Mouse (Mus musculus) gastrocnemius, postnatal 36 days (tissue): ENCODE data around the gene Bglap3. TPM values are rescaled to one million over a fixed set of nuclear protein-coding genes. Genes with fewer than 3 reads are reported as not detected.

Source experiments
- DNase-seq, 2 experiments: peaks; one replicate each; pipeline ENCODE4 v3.0.0; 2022
- intact Hi-C: fragments of 180-260 bp; cut with DNase I; formaldehyde crosslinking; loops from one replicate; pipeline ENCODE4 v1.15.1; 2025
- total RNA-seq, 2 experiments: library from RNA; stranded (reverse); gene quantifications; 2 replicates each; pipeline ENCODE4 v1.2.3; 2021

Bglap3 gene
- total RNA-seq, 2 experiments from 2014 or later, result not detected

DNA sequence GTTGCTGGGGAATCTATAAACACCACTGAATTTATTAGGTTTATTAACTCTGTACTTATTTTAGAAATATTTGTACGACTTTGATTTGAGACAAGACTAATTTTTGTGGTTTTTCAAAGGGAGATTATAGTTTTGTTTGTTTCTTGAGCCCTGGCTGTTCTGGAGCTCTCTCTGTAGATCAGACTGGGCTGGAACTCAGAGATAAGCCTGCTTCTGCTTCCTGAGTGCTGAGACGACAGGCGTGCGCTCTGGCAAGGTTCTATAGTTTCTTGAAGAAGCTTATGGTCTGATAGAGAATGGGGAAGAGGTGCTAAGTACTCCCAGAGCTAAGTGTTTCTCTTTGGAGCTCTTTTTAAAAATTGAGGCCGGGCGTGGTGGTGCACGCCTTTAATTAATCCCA, 34.2 kb downstream of the Bglap3 start:
- DNase-seq, result no peak
- intact Hi-C loops, result no loop called here

DNA sequence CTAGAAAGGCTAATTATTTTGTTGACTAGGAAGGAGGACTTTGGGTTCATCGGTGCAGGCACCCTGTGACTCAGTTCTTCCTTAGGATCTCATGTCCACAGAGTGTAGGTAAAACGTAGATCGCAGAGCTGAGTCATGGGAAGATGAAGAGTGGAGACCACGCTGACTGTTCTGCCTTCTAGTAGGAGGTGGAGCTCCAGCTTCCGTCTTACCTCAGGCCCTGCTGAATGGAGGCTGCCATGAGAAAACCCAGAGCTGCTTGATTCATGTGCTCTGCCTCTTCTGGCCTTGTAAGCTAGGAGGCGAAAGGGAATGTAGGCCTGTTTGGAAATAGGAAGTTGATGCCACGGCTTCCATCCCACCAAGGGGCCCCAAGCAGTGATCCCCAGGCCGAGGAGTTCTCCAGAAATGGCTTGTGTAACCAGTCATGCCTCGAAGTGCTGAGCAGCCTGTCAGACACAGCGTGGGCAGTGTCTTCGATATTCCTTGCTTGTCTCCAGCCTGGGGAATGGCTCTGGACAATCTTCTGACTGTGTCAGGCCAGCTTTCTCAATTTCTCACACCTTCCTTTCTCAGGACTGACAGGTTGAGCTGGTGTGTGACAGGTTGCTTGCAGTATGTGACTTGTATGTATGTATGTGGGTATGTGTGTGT, 35.0 kb downstream of the Bglap3 start:
- intact Hi-C loops, result no loop called here
- no peak for DNase-seq

DNA sequence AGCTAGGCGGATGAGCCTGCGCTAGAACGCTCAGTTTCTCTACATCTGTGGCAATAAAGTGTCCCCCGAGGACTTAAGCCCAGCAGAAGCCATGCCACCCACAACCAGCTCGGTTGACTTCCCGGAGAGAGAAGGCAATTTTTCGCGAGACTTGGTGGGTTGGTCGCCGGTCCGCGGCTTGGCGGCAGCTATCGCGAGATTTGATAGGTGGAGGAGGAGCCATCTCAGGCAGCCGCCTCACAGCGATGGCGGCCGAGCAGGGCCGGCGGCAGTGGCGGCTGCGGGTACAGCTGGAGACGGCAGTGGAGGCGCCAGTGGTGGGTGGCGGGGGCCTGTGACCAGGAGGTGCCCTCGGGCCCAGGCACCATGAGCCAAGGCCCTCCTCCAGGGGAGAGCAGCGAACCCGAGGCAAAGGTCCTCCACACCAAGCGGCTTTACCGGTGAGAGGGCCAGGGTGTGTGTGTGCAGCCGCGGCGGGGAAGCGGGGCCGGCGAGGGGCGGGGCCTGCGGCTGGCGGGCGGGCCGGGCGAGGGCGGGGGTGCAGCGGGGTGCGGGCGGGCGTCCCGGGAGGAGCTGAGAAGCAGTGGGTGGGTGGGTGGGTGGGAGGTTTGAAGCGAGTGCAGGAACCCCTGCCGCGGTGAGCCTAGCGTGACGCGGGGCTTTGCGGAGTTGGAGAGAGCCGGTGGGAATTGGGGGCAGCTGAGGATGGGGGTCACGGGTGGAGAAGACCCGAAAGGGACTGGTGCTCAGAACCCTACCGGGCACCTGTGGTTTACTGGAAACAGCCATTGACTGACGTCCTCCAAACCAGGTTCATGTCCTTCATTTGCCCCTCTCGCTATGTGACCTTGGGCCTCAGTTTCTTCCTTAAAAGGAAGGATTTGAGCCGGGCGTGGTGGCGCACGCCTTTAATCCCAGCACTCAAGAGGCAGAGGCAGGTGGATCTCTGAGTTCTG, 36.2 kb downstream of the Bglap3 start, which contains the start of the genes Tmem79 and Smg5:
Tmem79 (minus strand) TSS at position 91 of the 956 bp plus-strand sequence.
Smg5 (plus strand) TSS at position 203 of the 956 bp plus-strand sequence.
- intact Hi-C loops, result no loop called here
- peak; percentile 95 for DNase-seq

DNA sequence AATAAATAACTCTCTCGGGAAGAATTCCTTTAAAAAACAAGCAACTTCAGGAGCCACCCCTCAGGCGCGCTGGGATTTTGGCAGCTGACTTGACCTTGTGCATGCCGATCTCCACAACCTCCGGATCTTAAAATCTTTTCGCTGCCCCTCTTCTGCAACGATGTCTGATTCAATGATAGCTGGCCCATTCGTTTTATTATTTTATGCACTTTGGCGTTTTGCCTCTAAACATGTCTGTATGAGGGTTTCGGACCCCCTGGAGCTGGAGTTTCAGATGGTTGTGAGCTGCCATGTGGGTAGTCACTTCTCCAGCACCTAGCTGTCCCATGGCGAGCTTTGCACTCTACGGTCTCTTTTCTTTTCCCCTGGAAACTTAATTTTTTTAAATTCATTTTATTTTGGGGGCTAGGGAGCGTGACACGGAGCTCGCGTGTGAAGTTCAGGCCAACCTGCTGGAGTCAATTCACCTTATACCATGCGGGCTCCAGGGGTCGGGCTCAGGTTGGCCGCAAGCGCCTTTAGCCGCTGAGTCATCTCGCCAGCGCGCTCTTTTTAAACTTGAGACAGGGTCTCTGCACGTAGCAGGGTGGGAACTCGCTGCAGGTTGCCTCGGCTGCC, 37.0 kb downstream of the Bglap3 start:
- intact Hi-C loops, result no loop called here
- DNase-seq, result peak in 1 of 2 experiments; percentile 26

DNA sequence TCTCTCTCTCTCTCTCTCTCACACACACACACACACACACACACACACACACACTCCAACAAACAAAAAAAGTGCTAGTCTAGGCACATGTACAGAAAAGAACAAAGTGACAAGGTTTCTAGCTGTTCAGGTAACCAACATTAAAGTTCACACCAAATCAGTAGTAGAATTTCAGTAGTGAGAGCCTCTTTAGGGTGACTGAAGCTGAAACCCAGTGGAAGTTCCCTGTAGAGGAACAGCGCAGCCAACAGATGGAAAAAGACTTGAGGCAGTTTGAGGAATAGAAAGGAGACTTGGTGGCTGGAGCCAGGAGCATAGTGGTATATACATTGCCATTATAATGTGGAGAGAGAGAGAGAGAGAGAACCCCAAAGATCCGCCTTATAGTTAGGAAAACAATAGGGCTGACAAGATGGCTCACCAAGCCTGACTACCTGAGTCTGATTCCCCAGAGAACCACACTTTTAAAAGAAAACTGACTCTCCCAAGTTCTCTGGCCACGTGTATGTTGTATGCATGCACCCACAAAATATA, 37.6 kb downstream of the Bglap3 start:
- no peak for DNase-seq
- intact Hi-C loops, result no loop called here

DNA sequence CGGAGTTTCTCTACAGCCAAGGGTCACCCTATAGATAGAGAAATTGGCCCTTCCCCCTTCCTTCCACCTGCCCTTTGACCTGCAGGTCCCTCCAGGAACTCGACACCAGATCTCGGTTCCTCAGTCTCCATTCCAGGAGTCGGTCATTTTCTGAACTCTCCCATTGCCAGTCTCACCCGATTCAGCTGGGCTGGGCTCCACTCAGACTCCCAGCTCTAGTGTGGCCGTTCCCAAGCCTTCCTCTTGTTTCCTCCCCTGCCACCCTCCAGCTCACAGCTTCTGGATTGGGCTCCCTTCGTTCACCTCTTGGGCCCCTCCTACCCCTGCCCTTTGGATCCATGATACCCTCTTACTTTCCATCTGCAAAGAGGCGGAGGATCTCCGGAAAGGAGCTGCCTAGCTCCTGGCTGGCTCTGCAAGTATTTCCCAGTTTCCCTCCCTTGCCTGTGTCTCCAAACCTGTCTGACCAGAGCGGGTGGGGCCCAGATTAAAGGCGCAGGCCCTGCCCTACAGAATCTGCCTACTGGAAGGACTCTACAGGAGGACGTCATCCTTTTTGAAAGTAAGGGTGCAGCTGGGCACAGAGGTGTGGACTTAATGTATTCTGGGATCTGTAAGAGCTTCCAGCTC, 38.4 kb downstream of the Bglap3 start:
- intact Hi-C loops, result no loop called here

DNA sequence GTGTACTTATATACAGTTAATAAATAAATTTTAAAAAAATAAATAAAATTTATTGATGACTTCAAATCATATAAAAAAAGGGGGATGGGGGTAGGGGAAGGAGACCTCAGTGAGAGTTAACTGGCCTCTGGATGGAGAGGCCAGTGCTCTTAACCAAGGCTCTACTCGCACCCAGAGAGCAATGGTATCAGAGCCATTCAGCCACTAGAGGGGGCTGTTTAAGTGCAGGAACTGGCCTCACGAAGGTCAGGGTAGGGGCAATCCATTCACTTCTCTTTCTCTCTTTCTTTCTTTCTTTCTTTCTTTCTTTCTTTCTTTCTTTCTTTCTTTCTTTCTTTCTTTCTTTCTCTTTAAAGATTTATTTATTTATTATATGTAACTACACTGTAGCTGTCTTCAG, 41.3 kb downstream of the Bglap3 start:
- intact Hi-C loops, result no loop called here
- DNase-seq, result no peak

More for the DNA sequence above, 38.4 kb downstream of the Bglap3 start:
- no peak for DNase-seq

DNA sequence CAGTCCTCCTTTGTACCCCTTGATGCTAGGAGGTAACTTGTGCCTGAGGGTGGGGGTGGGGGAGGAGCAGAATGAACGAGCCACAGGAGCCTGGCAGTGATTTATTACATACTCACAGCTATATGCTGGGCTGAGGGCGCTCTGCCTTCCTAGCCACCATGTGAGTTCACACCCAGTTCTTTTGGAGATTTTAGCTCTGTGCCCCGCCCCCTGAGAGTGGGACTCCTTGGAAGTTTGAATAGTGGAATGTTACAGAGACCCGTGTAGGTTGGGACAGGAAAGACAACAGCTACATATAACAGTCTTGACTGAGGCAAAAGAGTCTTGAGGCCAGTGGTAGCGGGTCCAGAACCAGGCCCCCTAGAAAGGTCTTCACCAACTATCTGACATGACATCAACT, 43.6 kb downstream of the Bglap3 start:
- no peak for DNase-seq
- intact Hi-C loops, result no loop called here

DNA sequence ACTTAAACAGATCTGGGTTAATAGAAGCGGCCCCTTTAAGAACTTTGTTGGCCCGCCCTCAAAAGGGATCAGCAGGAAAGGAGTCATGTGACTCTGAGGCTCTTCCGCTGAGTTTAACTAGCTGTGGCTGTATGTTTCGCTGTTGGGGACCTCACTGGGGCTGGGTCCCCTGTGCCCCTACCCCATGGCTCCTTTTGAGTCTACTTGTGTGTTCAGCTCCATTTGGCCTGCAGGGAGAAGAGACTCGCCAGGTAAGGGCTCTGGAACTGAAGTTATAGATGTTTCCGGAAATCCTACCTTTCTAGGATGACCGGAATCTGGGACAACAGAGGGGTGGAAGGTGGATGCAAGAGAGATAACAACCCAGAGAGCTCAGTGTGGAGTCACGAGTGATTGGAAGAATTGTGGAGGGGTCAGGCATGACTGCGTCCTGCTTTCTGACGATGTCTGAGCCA, 47.6 kb downstream of the Bglap3 start, which contains the start of gene Glmp:
Glmp (plus strand) TSS at position 73 of the 455 bp plus-strand sequence.
- peak in 1 of 2 experiments; percentile 45 for DNase-seq
- intact Hi-C loops, result no loop called here

Other genes with a start within 250 kb of the Bglap3 start
- gene Mef2d, start 230.4 kb downstream of the Bglap3 start, total RNA-seq, result 100 to 1,000 TPM; 156 to 174 TPM
- gene Rhbg, start 118.0 kb downstream of the Bglap3 start, total RNA-seq, result not detected
- gene Gm38392, start 85.5 kb downstream of the Bglap3 start, total RNA-seq, result under 1 TPM; 0.35 to 0.51 TPM
- gene Tsacc, start 75.7 kb downstream of the Bglap3 start, total RNA-seq, result 1 to 10 TPM; 4.2 to 5.3 TPM
- 10 to 100 TPM; 85.5 to 97.0 TPM for gene Cct3, start 75.6 kb downstream of the Bglap3 start, total RNA-seq
- gene Glmp, start 47.7 kb downstream of the Bglap3 start, total RNA-seq, result 10 to 100 TPM; 34.5 to 45.4 TPM
- gene Tmem79, start 36.6 kb downstream of the Bglap3 start, total RNA-seq, result 1 to 10 TPM; 2.0 to 2.4 TPM
- 10 to 100 TPM; 34.8 to 35.8 TPM for gene Smg5, start 36.5 kb downstream of the Bglap3 start, total RNA-seq
- under 1 TPM; 0.26 to 0.42 TPM for gene Paqr6, start 8.2 kb downstream of the Bglap3 start, total RNA-seq
- gene Bglap2, start 6.0 kb upstream of the Bglap3 start, total RNA-seq, result not detected
- gene Bglap, start 11.7 kb upstream of the Bglap3 start, total RNA-seq, result not detected
- gene Pmf1, start 37.6 kb upstream of the Bglap3 start, total RNA-seq, result 10 to 100 TPM; 15.1 to 20.3 TPM
- gene Slc25a44, start 52.4 kb upstream of the Bglap3 start, total RNA-seq, result 10 to 100 TPM; 13.0 to 15.6 TPM
- gene Sema4a, start 88.4 kb upstream of the Bglap3 start, total RNA-seq, result 1 to 10 TPM; 1.2 to 1.4 TPM
- gene Lmna, start 137.2 kb upstream of the Bglap3 start, total RNA-seq, result 10 to 100 TPM; 75.3 to 79.8 TPM
- under 1 TPM; 0.17 to 0.33 TPM for gene Mex3a, start 159.7 kb upstream of the Bglap3 start, total RNA-seq
- gene Rab25, start 175.6 kb upstream of the Bglap3 start, total RNA-seq, result not detected
- 10 to 100 TPM; 70.6 to 76.1 TPM for gene Lamtor2, start 180.3 kb upstream of the Bglap3 start, total RNA-seq
- gene Ubqln4, start 181.0 kb upstream of the Bglap3 start, total RNA-seq, result 10 to 100 TPM; 73.6 to 77.4 TPM
- gene Ssr2, start 203.1 kb upstream of the Bglap3 start, total RNA-seq, result 10 to 100 TPM; 46.3 to 51.4 TPM
- 10 to 100 TPM; 18.5 to 29.3 TPM for gene Arhgef2, start 233.2 kb upstream of the Bglap3 start, total RNA-seq